Mouse (Mus musculus): ENCODE measurements around the gene Tbx5. TPM values are rescaled to one million over a fixed set of nuclear protein-coding genes. Genes with fewer than 3 reads are reported as not detected.

Tbx5 gene
- total and polyA plus RNA-seq, 3 experiments = not detected

GRCm38 (mm10) chr5:119800243-119800665, 32.2 kb upstream of the Tbx5 start:
- TF ChIP-seq E2F4 (IDR thresholded peaks at IDR 0.05; ENCODE audit: borderline replicate concordance, low read depth, low read length) (no peak), UBTF (IDR thresholded peaks at IDR 0.05; ENCODE audit: borderline replicate concordance, insufficient read depth, low read depth, low read length) (no peak), MYB (IDR thresholded peaks at IDR 0.05; ENCODE audit: low read depth, low read length) (no peak), RCOR1 (IDR thresholded peaks at IDR 0.05; ENCODE audit: low read depth, low read length) (no peak), USF2 (IDR thresholded peaks at IDR 0.05; ENCODE audit: borderline replicate concordance in 1 of 2, insufficient read depth in 1 of 2, low read depth in 1 of 2, low read length in 2 of 2) (no peak), JUND (IDR thresholded peaks at IDR 0.05; ENCODE audit: low read depth, low read length) (no peak), BHLHE40 (IDR thresholded peaks at IDR 0.05; ENCODE audit: borderline replicate concordance, low read depth, low read length) (no peak), ZC3H11A (IDR thresholded peaks at IDR 0.05; ENCODE audit: low read depth, low read length) (no peak), ELF1 (IDR thresholded peaks at IDR 0.05; ENCODE audit: low read depth, low read length) (no peak), TAL1 (IDR thresholded peaks at IDR 0.05; ENCODE audit: low read length) (no peak), CHD1 (IDR thresholded peaks at IDR 0.05; ENCODE audit: low read depth, low read length) (no peak), ZMIZ1 (IDR thresholded peaks at IDR 0.05; ENCODE audit: low read depth, low read length) (no peak), RAD21 (IDR thresholded peaks at IDR 0.05; ENCODE audit: low read depth, low read length) (no peak), ETS1 (IDR thresholded peaks at IDR 0.05; ENCODE audit: low read depth, low read length) (no peak), GABPA (IDR thresholded peaks at IDR 0.05; ENCODE audit: low read depth, low read length) (no peak)
- H3K4me1 ChIP-seq (ENCODE audit: control insufficient read depth in 1 of 2, insufficient read depth in 2 of 2, low read length in 2 of 2) = no peaks in the 10 kb centered on the region
- no peaks in the 10 kb centered on the region for H3K79me2 ChIP-seq (ENCODE audit: control insufficient read depth, insufficient read depth, low read length, poor library complexity)
- H3K4me3 ChIP-seq (ENCODE audit: control insufficient read depth in 1 of 2, insufficient read depth in 1 of 2, low read depth in 2 of 2, low read length in 2 of 2) = no peak overlapping the region
- H3K27ac ChIP-seq (ENCODE audit: control insufficient read depth, low read depth, low read length) = no peak overlapping the region
- H3K36me3 ChIP-seq (ENCODE audit: control insufficient read depth in 1 of 2, insufficient read depth in 2 of 2, low read length in 2 of 2) = no peaks in the 10 kb centered on the region
- H3K27me3 ChIP-seq (ENCODE audit: control insufficient read depth in 1 of 2, insufficient read depth in 2 of 2, low read length in 2 of 2) = no peaks in the 10 kb centered on the region
- DNase-seq (ENCODE audit: low read depth, low spot score) = no peak
- no peak overlapping the region for H3K9ac ChIP-seq (ENCODE audit: control insufficient read depth, low read depth, low read length, poor library complexity, severe bottlenecking)
- no peaks in the 10 kb centered on the region for H3K9me3 ChIP-seq (replicated peaks; ENCODE audit: insufficient read depth, low read length)

- Histone ChIP-seq H3K79me2 (ENCODE audit: control insufficient read depth, insufficient read depth, low read length, poor library complexity) (no peaks in the 10 kb centered on the region), H3K9ac (ENCODE audit: control insufficient read depth, low read depth, low read length, poor library complexity, severe bottlenecking) (no peak overlapping the region), H3K27ac (ENCODE audit: control insufficient read depth, low read depth, low read length) (no peak overlapping the region), H3K27me3 (ENCODE audit: control insufficient read depth in 1 of 2, insufficient read depth in 2 of 2, low read length in 2 of 2) (no peaks in the 10 kb centered on the region), H3K9me3 (replicated peaks; ENCODE audit: insufficient read depth, low read length) (no peaks in the 10 kb centered on the region), H3K4me1 (ENCODE audit: control insufficient read depth in 1 of 2, insufficient read depth in 2 of 2, low read length in 2 of 2) (no peaks in the 10 kb centered on the region), H3K4me3 (ENCODE audit: control insufficient read depth in 1 of 2, insufficient read depth in 1 of 2, low read depth in 2 of 2, low read length in 2 of 2) (no peak overlapping the region), H3K36me3 (ENCODE audit: control insufficient read depth in 1 of 2, insufficient read depth in 2 of 2, low read length in 2 of 2) (no peaks in the 10 kb centered on the region)
- DNase-seq (ENCODE audit: low read depth, low spot score) = no peak
- no peak for TF ChIP-seq CHD2 (IDR thresholded peaks at IDR 0.05; ENCODE audit: low read length)
- no peak for TF ChIP-seq CHD1 (IDR thresholded peaks at IDR 0.05; ENCODE audit: low read depth, low read length)
- TF ChIP-seq NELFE (IDR thresholded peaks at IDR 0.05; ENCODE audit: low read depth, low read length) = no peak
- no peak for TF ChIP-seq TAL1 (IDR thresholded peaks at IDR 0.05; ENCODE audit: low read length)
- no peak for TF ChIP-seq USF1 (IDR thresholded peaks at IDR 0.05; ENCODE audit: low read depth, low read length)
- TF ChIP-seq SMC3 (IDR thresholded peaks at IDR 0.05; ENCODE audit: low read depth, low read length) = no peak
- no peak for TF ChIP-seq ZMIZ1 (IDR thresholded peaks at IDR 0.05; ENCODE audit: low read depth, low read length)
- TF ChIP-seq JUND (IDR thresholded peaks at IDR 0.05; ENCODE audit: low read depth, low read length) = no peak
- no peak for TF ChIP-seq POLR2AphosphoS2 (IDR thresholded peaks at IDR 0.05; ENCODE audit: low read length)
Observed at GRCm38 (mm10) chr5:119802617-119803410, 29.7 kb upstream of the Tbx5 start.
